Mouse (Mus musculus): ENCODE results near the gene Usb1. TPM values are rescaled to one million over a fixed set of nuclear protein-coding genes. Genes with fewer than 3 reads are reported as not detected.

Usb1 gene
- polyA plus RNA-seq, 1 experiment from 2014 or later: 45.8 TPM

- H3K4me3 ChIP-seq (ENCODE audit: low read length): peak overlapping the region; percentile 87
- peak overlapping the region; percentile 97 for H3K9ac ChIP-seq (ENCODE audit: low read depth, low read length)
- peaks cover 29% of the 10 kb centered on the region for H3K36me3 ChIP-seq (ENCODE audit: control insufficient read depth, insufficient read depth, low read length)
- no peaks in the 10 kb centered on the region for H3K9me3 ChIP-seq (ENCODE audit: control insufficient read depth, low read length)
- peak overlapping the region; percentile 83 for H3K4me2 ChIP-seq (ENCODE audit: low read depth, low read length)
- ATAC-seq: peak; percentile 61
- no peaks in the 10 kb centered on the region for H3K27me3 ChIP-seq (replicated peaks; ENCODE audit: control insufficient read depth, insufficient read depth, low read length)
- peaks cover 11% of the 10 kb centered on the region for H3K4me1 ChIP-seq (ENCODE audit: control insufficient read depth, insufficient read depth, low read length)
- WGBS: under 1% methylated on average over 38 of the region's 38 CpGs
- peak overlapping the region; percentile 99 for H3K27ac ChIP-seq (ENCODE audit: low read length)
Measured at GRCm38 (mm10) chr8:95331156-95331719, 846 bp upstream of the Usb1 start.

GRCm38 (mm10) chr8:95332437-95333199 lies 534 bp downstream of the Usb1 start:
- Histone ChIP-seq H3K27me3 (replicated peaks; ENCODE audit: control insufficient read depth, insufficient read depth, low read length) (no peaks in the 10 kb centered on the region), H3K4me3 (ENCODE audit: low read length) (peak overlapping the region; percentile 87), H3K9ac (ENCODE audit: low read depth, low read length) (peak overlapping the region; percentile 97), H3K36me3 (ENCODE audit: control insufficient read depth, insufficient read depth, low read length) (peaks cover 16% of the 10 kb centered on the region), H3K4me1 (ENCODE audit: control insufficient read depth, insufficient read depth, low read length) (peaks cover 11% of the 10 kb centered on the region), H3K27ac (ENCODE audit: low read length) (peak overlapping the region; percentile 99), H3K9me3 (ENCODE audit: control insufficient read depth, low read length) (no peaks in the 10 kb centered on the region), H3K4me2 (ENCODE audit: low read depth, low read length) (peak overlapping the region; percentile 83)
- WGBS: 21% methylated on average over 21 of the region's 21 CpGs
- ATAC-seq: peak; percentile 34

DNA sequence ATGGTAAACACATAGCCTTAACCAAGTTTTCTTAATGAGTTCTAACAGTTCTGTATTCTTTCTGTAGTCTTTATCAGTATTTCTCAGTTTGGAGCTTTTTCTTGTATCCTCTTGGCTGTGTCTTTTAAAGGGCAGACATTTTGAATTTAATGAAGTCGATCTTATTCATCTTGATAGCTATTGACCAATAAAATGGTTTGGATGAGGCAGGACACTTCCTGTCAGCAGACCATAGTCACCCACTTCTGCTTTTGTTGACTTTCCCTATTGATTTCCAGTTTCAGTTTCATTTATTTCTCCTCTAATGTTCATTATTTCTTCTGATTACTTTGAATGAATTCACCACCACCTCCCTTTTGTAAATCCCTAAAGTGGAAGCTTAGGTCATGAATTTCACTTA lies 3.6 kb downstream of the Usb1 start:
- H3K27me3 ChIP-seq (replicated peaks; ENCODE audit: control insufficient read depth, insufficient read depth, low read length): no peaks in the 10 kb centered on the region
- no peak for ATAC-seq
- no peak overlapping the region for H3K4me2 ChIP-seq (ENCODE audit: low read depth, low read length)
- 84% methylated on average over 1 of the region's 1 CpGs for WGBS
- peaks cover 9% of the 10 kb centered on the region; the same call in 1 of the 2 replicates for H3K36me3 ChIP-seq (ENCODE audit: control insufficient read depth, insufficient read depth, low read length)
- H3K9ac ChIP-seq (ENCODE audit: low read depth, low read length): no peak overlapping the region
- no peaks in the 10 kb centered on the region for H3K9me3 ChIP-seq (ENCODE audit: control insufficient read depth, low read length)
- H3K4me3 ChIP-seq (ENCODE audit: low read length): no peak overlapping the region
- peaks cover 3% of the 10 kb centered on the region; the same call in 1 of the 2 replicates for H3K4me1 ChIP-seq (ENCODE audit: control insufficient read depth, insufficient read depth, low read length)
- H3K27ac ChIP-seq (ENCODE audit: low read length): no peak overlapping the region

- no peak for ATAC-seq
- Histone ChIP-seq H3K36me3 (ENCODE audit: control insufficient read depth, insufficient read depth, low read length) (peaks cover 9% of the 10 kb centered on the region; the same call in 1 of the 2 replicates), H3K27me3 (replicated peaks; ENCODE audit: control insufficient read depth, insufficient read depth, low read length) (no peaks in the 10 kb centered on the region), H3K27ac (ENCODE audit: low read length) (no peak overlapping the region), H3K9ac (ENCODE audit: low read depth, low read length) (no peak overlapping the region), H3K4me3 (ENCODE audit: low read length) (no peak overlapping the region), H3K4me1 (ENCODE audit: control insufficient read depth, insufficient read depth, low read length) (0 out of 2 replicates have a peak, but pooled peaks cover 3% of the 10 kb centered on the region), H3K4me2 (ENCODE audit: low read depth, low read length) (no peak overlapping the region), H3K9me3 (ENCODE audit: control insufficient read depth, low read length) (no peaks in the 10 kb centered on the region)
Measured at GRCm38 (mm10) chr8:95336363-95336762, 4.3 kb downstream of the Usb1 start.

GRCm38 (mm10) chr8:95341721-95342120 lies 9.6 kb downstream of the Usb1 start:
- WGBS: 64% methylated on average over 5 of the region's 5 CpGs
- no peaks in the 10 kb centered on the region for H3K27me3 ChIP-seq (replicated peaks; ENCODE audit: control insufficient read depth, insufficient read depth, low read length)
- H3K4me1 ChIP-seq (ENCODE audit: control insufficient read depth, insufficient read depth, low read length): no peaks in the 10 kb centered on the region
- H3K4me3 ChIP-seq (ENCODE audit: low read length): no peak overlapping the region
- peak; percentile 46 for ATAC-seq
- no peak overlapping the region for H3K9ac ChIP-seq (ENCODE audit: low read depth, low read length)
- H3K4me2 ChIP-seq (ENCODE audit: low read depth, low read length): no peak overlapping the region
- no peak overlapping the region for H3K27ac ChIP-seq (ENCODE audit: low read length)
- no peaks in the 10 kb centered on the region for H3K9me3 ChIP-seq (ENCODE audit: control insufficient read depth, low read length)
- H3K36me3 ChIP-seq (ENCODE audit: control insufficient read depth, insufficient read depth, low read length): peaks cover 16% of the 10 kb centered on the region; the same call in 1 of the 2 replicates

- no peak overlapping the region for H3K4me2 ChIP-seq (ENCODE audit: low read depth, low read length)
- no peak overlapping the region for H3K27ac ChIP-seq (ENCODE audit: low read length)
- ATAC-seq: no peak
- H3K27me3 ChIP-seq (replicated peaks; ENCODE audit: control insufficient read depth, insufficient read depth, low read length): no peaks in the 10 kb centered on the region
- H3K9me3 ChIP-seq (ENCODE audit: control insufficient read depth, low read length): no peaks in the 10 kb centered on the region
- no peak overlapping the region for H3K4me3 ChIP-seq (ENCODE audit: low read length)
- H3K36me3 ChIP-seq (ENCODE audit: control insufficient read depth, insufficient read depth, low read length): peaks cover 7% of the 10 kb centered on the region; the same call in 1 of the 2 replicates
- H3K9ac ChIP-seq (ENCODE audit: low read depth, low read length): no peak overlapping the region
- 78% methylated on average over 6 of the region's 6 CpGs for WGBS
- H3K4me1 ChIP-seq (ENCODE audit: control insufficient read depth, insufficient read depth, low read length): peaks cover 6% of the 10 kb centered on the region; the same call in 1 of the 2 replicates
Measured at GRCm38 (mm10) chr8:95344668-95345067, 12.6 kb downstream of the Usb1 start.

DNA sequence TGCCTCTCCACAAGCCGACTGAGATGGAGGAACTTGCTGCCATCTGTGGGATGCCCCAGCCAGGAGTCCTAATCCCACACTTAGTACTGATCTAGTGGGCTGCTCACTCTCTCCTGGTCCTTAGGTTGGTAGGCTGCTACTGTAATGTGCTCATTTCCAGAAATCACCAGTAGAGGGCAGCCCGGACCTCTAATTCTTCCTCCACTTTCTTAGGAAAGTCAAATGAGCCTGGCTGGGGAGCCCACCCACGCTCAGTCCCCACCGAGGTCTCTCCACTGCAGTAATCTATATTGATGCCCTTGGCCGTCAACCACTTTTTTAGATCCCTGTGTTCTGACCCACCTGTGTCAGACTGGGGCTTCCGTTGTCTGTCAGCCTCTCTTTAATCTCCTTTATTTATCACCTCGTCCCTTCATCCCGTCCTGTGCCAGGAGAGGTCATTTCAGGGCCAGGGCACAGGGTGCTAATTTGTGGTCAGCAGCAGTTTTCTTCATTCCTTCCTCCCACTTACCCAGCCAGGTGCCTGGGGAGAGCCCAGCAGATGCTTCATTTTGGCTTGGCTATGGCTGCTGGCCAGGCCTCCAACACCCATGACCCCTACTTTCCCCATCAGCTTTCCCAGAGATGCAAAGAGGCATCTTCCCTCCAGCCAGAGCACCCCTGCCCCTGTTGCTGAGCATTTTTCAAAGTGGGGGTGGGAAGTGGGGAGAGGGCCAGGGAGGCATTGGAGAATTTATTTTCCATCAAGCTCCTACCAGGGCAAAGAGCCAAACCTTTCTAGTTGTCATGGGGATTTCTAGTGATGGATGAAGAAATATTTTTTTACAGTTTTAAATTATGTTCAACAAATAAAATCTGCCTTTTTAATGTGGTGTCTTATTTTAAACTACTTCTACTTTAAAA lies 14.8 kb downstream of the Usb1 start:
- WGBS: 28% methylated on average over 8 of the region's 8 CpGs
- Histone ChIP-seq H3K4me3 (ENCODE audit: low read length) (no peak overlapping the region), H3K27ac (ENCODE audit: low read length) (no peak overlapping the region), H3K36me3 (ENCODE audit: control insufficient read depth, insufficient read depth, low read length) (peaks cover 7% of the 10 kb centered on the region; the same call in 1 of the 2 replicates), H3K9me3 (ENCODE audit: control insufficient read depth, low read length) (no peaks in the 10 kb centered on the region), H3K27me3 (replicated peaks; ENCODE audit: control insufficient read depth, insufficient read depth, low read length) (no peaks in the 10 kb centered on the region), H3K4me2 (ENCODE audit: low read depth, low read length) (no peak overlapping the region), H3K4me1 (ENCODE audit: control insufficient read depth, insufficient read depth, low read length) (peaks cover 13% of the 10 kb centered on the region), H3K9ac (ENCODE audit: low read depth, low read length) (no peak overlapping the region)
- peak; percentile 47 for ATAC-seq

DNA sequence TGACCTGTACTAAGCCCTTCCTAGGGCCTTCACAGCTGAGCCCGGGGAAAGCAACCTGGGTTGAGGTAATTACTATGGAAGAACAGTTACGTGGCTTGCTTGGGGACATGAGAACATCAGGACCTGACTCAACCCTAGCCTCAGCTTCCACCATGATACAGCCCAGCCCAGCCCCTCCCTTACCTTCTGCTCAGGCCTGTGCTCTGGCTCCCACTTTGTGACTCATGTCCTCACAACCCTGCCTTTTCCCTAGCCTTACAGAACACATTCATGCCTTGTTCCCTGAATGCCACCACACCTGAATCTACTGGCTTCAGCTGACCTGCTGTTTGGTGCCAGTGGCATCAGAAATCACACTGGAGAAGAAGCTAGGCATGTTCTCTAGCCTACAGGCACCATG lies 16.3 kb downstream of the Usb1 start:
- Histone ChIP-seq H3K4me3 (ENCODE audit: low read length) (no peak overlapping the region), H3K27me3 (replicated peaks; ENCODE audit: control insufficient read depth, insufficient read depth, low read length) (no peaks in the 10 kb centered on the region), H3K27ac (ENCODE audit: low read length) (no peak overlapping the region), H3K4me2 (ENCODE audit: low read depth, low read length) (no peak overlapping the region), H3K9ac (ENCODE audit: low read depth, low read length) (no peak overlapping the region), H3K36me3 (ENCODE audit: control insufficient read depth, insufficient read depth, low read length) (peaks cover 7% of the 10 kb centered on the region; the same call in 1 of the 2 replicates), H3K9me3 (ENCODE audit: control insufficient read depth, low read length) (no peaks in the 10 kb centered on the region), H3K4me1 (ENCODE audit: control insufficient read depth, insufficient read depth, low read length) (peaks cover 14% of the 10 kb centered on the region)
- WGBS: 92% methylated on average over 2 of the region's 2 CpGs
- ATAC-seq: no peak

Measured in intestine, embryonic 16.5 days (tissue).